Mouse (Mus musculus): ENCODE data around the gene Ssrp1. TPM values are rescaled to one million over a fixed set of nuclear protein-coding genes. Genes with fewer than 3 reads are reported as not detected.

Gene Ssrp1
- total RNA-seq (2021), result 115 and 123 TPM in 2 replicates
- long read RNA-seq, experiment 1, transcript Ssrp1-201 (17 exons, 2,739 nt), result major isoform, 174 of 219 reads
- long read RNA-seq, experiment 1, partial matches to known transcripts, result 25 of 219 reads
- long read RNA-seq, experiment 1, other reads (novel, unspliced or antisense), result 18 of 219 reads
- long read RNA-seq, experiment 2, transcript Ssrp1-201 (17 exons, 2,739 nt), result major isoform, 92 of 124 reads
- long read RNA-seq, experiment 2, partial matches to known transcripts, result 21 of 124 reads
- long read RNA-seq, experiment 2, other reads (novel, unspliced or antisense), result 9 of 124 reads

GRCm38 (mm10) chr2:85037047-85038026 lies at the start of gene Ssrp1, which contains the start of gene P2rx3:
Ssrp1 (plus strand) TSS chr2:85037234.
P2rx3 (minus strand) TSS chr2:85037462.
- DNase-seq, result peak; percentile 94

GRCm38 (mm10) chr2:84987930-84988329 lies 49.1 kb upstream of the Ssrp1 start, which contains the start of gene Prg3:
Prg3 (plus strand) TSS chr2:84988215.
- DNase-seq, result no peak

- DNase-seq, result no peak
These were observed 40.7 kb upstream of the Ssrp1 start for GRCm38 (mm10) chr2:84996376-84996775.

GRCm38 (mm10) chr2:84999486-85000181 lies 37.4 kb upstream of the Ssrp1 start:
- no peak for DNase-seq

GRCm38 (mm10) chr2:85001497-85001896 lies 35.5 kb upstream of the Ssrp1 start:
- DNase-seq, result no peak

- no peak for DNase-seq
These were observed 34.5 kb upstream of the Ssrp1 start for GRCm38 (mm10) chr2:85002575-85002974.

- DNase-seq, result no peak
These were observed 32.7 kb upstream of the Ssrp1 start for GRCm38 (mm10) chr2:85004341-85004740.

- no peak for DNase-seq
These were observed 30.4 kb upstream of the Ssrp1 start for GRCm38 (mm10) chr2:85006600-85006999.

- peak; percentile 47 for DNase-seq
These were observed 29.3 kb upstream of the Ssrp1 start for GRCm38 (mm10) chr2:85007729-85008128.

GRCm38 (mm10) chr2:85009212-85009611 lies 27.8 kb upstream of the Ssrp1 start:
- DNase-seq, result no peak

- peak; percentile 47 for DNase-seq
These were observed 25.0 kb upstream of the Ssrp1 start for GRCm38 (mm10) chr2:85011906-85012604.

- DNase-seq, result no peak
These were observed 24.4 kb upstream of the Ssrp1 start for GRCm38 (mm10) chr2:85012679-85013078.

- no peak for DNase-seq
These were observed 23.0 kb upstream of the Ssrp1 start for GRCm38 (mm10) chr2:85013826-85014587.

GRCm38 (mm10) chr2:85014588-85014982 lies 22.4 kb upstream of the Ssrp1 start:
- DNase-seq, result no peak

- DNase-seq, result no peak
These were observed 15.0 kb upstream of the Ssrp1 start for GRCm38 (mm10) chr2:85022043-85022442.

GRCm38 (mm10) chr2:85026178-85026577 lies 10.9 kb upstream of the Ssrp1 start:
- no peak for DNase-seq

- no peak for DNase-seq
These were observed 9.8 kb upstream of the Ssrp1 start for GRCm38 (mm10) chr2:85027281-85027680.

GRCm38 (mm10) chr2:85029897-85030296 lies 7.1 kb upstream of the Ssrp1 start:
- DNase-seq, result no peak

- no peak for DNase-seq
These were observed 6.0 kb upstream of the Ssrp1 start for GRCm38 (mm10) chr2:85030989-85031388.

- no peak for DNase-seq
These were observed 3.9 kb upstream of the Ssrp1 start for GRCm38 (mm10) chr2:85033121-85033520.

- DNase-seq, result no peak
These were observed 2.9 kb upstream of the Ssrp1 start for GRCm38 (mm10) chr2:85034169-85034568.
